Mouse (Mus musculus): ENCODE results near the gene Dpy19l2. TPM values are rescaled to one million over a fixed set of nuclear protein-coding genes. Genes with fewer than 3 reads are reported as not detected.

Gene Dpy19l2
- total and polyA plus RNA-seq, 2 experiments from 2014 or later: 0.75 to 1.7 TPM

DNA sequence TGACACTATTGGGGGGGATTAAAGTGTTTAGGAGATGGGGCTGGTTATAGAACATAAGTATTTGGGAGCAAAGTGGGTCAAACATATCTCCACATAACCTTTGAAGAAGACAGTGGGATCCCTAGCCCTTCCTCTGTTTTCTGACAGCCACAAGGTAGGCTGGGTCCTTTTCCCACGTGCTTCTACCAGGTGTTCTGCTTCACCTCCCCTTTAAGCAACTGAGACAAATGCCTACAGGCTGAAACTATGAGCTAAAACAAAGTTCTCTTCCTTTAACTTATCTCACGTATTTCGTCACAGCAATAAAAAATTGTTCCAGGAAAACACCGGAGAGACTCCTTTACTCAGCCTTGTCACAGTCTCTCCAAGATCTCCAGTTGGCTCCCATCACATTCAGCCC lies 187.2 kb downstream of the Dpy19l2 start:
- no peaks in the 10 kb centered on the region for H3K36me3 ChIP-seq (ENCODE audit: insufficient read depth, low read length)
- no peak for TF ChIP-seq CTCF (IDR thresholded peaks at IDR 0.05)

More for the DNA sequence above, 187.2 kb downstream of the Dpy19l2 start:
- ATAC-seq (ENCODE audit: low FRiP score) (no peak), DNase-seq (ENCODE audit: low spot score) (no peak)
- 91% methylated on average over 4 of the region's 4 CpGs for WGBS
- H3K9me3 ChIP-seq (ENCODE audit: low read length): no peaks in the 10 kb centered on the region
- no peak overlapping the region for H3K4me3 ChIP-seq (ENCODE audit: low read depth, low read length)
- no peaks in the 10 kb centered on the region for H3K27me3 ChIP-seq (ENCODE audit: insufficient read depth, low read length)
- H3K4me2 ChIP-seq (ENCODE audit: low read depth, low read length, poor library complexity, severe bottlenecking): no peak overlapping the region
- H3K4me1 ChIP-seq (ENCODE audit: insufficient read depth, low read length): no peaks in the 10 kb centered on the region
- no peak overlapping the region for H3K27ac ChIP-seq (ENCODE audit: low read depth, low read length)
- no peak overlapping the region for H3K9ac ChIP-seq (replicated peaks; ENCODE audit: low read length, poor library complexity, severe bottlenecking)

Other genes with a start within 250 kb of the Dpy19l2 start
- gene Dpy19l1, start 193.2 kb downstream of the Dpy19l2 start, total RNA-seq (2014; rRNA removed): 47.3 and 49.0 TPM in 2 replicates
- gene Dpy19l1, start 193.2 kb downstream of the Dpy19l2 start, polyA plus RNA-seq (2015; fragmentation: Nextera tagmentation; extraction: Ambion mirVana): 14.4 and 16.8 TPM in 2 replicates
- gene Cypt4, start 71.1 kb downstream of the Dpy19l2 start, total RNA-seq (2014; rRNA removed): not detected in 2 replicates
- gene Cypt4, start 71.1 kb downstream of the Dpy19l2 start, polyA plus RNA-seq (2015; fragmentation: Nextera tagmentation; extraction: Ambion mirVana): not detected in 2 replicates
- gene Tbx20, start 78.0 kb upstream of the Dpy19l2 start, total RNA-seq (2014; rRNA removed): 0.24 and 0.33 TPM in 2 replicates
- 0.01 TPM in 1 of 2 replicates, not detected in the other for gene Tbx20, start 78.0 kb upstream of the Dpy19l2 start, polyA plus RNA-seq (2015; fragmentation: Nextera tagmentation; extraction: Ambion mirVana)